Mouse (Mus musculus): Measurements from ENCODE around the gene Prc1.

- no peak for TF ChIP-seq CTCF (IDR thresholded peaks at IDR 0.05)
- no peak for TF ChIP-seq POLR2A (IDR thresholded peaks at IDR 0.05; ENCODE audit: insufficient read depth, low read depth, low read length)
These were observed 23.3 kb downstream of the Prc1 start for GRCm38 (mm10) chr7:80317439-80318115.
